Mouse (Mus musculus): ENCODE measurements around the gene Gm37419.

DNA sequence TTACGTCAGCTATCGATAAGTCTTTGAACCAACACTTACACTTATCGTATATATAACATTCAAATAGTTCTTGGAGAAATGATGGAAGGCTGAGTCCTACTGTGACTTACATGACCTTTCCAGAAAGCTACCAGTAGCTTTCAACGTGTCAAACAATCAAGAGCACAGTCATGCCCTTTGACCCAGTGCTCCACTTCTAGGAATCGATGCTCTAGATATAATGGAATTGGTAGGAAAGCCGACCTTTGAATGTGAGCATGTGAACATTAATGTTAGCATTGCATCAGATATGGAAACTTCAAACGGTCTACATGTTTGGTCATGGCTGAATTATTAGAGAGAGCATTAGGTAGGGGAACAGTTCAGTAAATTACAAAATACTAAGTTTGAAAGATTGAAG, 8.1 kb downstream of the Gm37419 start:
- TF ChIP-seq GATA1 (IDR thresholded peaks at IDR 0.05; ENCODE audit: low read length): no peak
- no peak for TF ChIP-seq TAL1 (IDR thresholded peaks at IDR 0.05; ENCODE audit: low read length)
